Mouse (Mus musculus) liver, postnatal 0 days (tissue): ENCODE results near the gene Sppl3.

Source experiments
- CTCF ChIP-seq: sonication (generic); IDR thresholded peaks from 2 replicates; pipeline ENCODE4 v1.5.1; 2016; ENCODE audit warnings: antibody characterized with exemption, low read depth
- EP300 ChIP-seq: IDR thresholded peaks from 2 replicates; pipeline ENCODE4 v1.6.1; 2016; ENCODE audit warnings: antibody characterized with exemption, low read depth, mild to moderate bottlenecking

GRCm38 (mm10) chr5:115057153-115057552, 46.2 kb downstream of the Sppl3 start:
- no peak for TF ChIP-seq CTCF
- peak; percentile 91 for TF ChIP-seq EP300
